Mouse (Mus musculus) heart, embryonic 10.5 days (tissue): Measurements from ENCODE around the gene Pttg1. TPM values are rescaled to one million over a fixed set of nuclear protein-coding genes. Genes with fewer than 3 reads are reported as not detected.

Source experiments
- DNase-seq: peaks from one replicate; pipeline ENCODE4 v3.0.0-alpha.2; 2017; ENCODE audit warnings: low spot score
- H3K27ac ChIP-seq: fragments of 300-500 bp; sonication (generic); 2 replicates; pipeline ENCODE4 v1.5.1; 2016; ENCODE audit warnings: mild to moderate bottlenecking
- H3K27me3 ChIP-seq: fragments of 300-500 bp; sonication (generic); 2 replicates; pipeline ENCODE4 v1.6.1; 2016; ENCODE audit warnings: mild to moderate bottlenecking; ENCODE audit not compliant: poor library complexity, insufficient read depth, severe bottlenecking
- H3K36me3 ChIP-seq: fragments of 300-500 bp; sonication (generic); 2 replicates; pipeline ENCODE4 v1.6.1; 2016; ENCODE audit warnings: mild to moderate bottlenecking, moderate library complexity
- H3K4me1 ChIP-seq: fragments of 300-500 bp; sonication (generic); 2 replicates; pipeline ENCODE4 v1.6.1; 2016; ENCODE audit warnings: mild to moderate bottlenecking
- H3K4me3 ChIP-seq: fragments of 300-500 bp; sonication (generic); 2 replicates; pipeline ENCODE4 v1.5.1; 2016; ENCODE audit warnings: mild to moderate bottlenecking, moderate library complexity
- H3K9me3 ChIP-seq: fragments of 300-500 bp; sonication (generic); 2 replicates; pipeline ENCODE4 v1.6.1; 2016; ENCODE audit warnings: mild to moderate bottlenecking, moderate library complexity
- WGBS: fragments of 180-500 bp; shearing (Covaris S2); methylation state at CpG from one replicate; pipeline ENCODE4 v1.1.7; 2016; 5-methylcytosine and 5-hydroxymethylcytosine counted together
- polyA plus RNA-seq: library from polyadenylated mRNA; unstranded; fragments of >200 nt; fragmentation: Nextera tagmentation; extraction: Ambion mirVana; gene quantifications from 2 replicates; pipeline ENCODE4 v1.2.1, GENCODE M21; 2016

Pttg1 gene
- polyA plus RNA-seq, 1 experiment from 2014 or later: 101 TPM

GRCm38 (mm10) chr11:43434024-43434407, 8.0 kb upstream of the Pttg1 start:
- Histone ChIP-seq H3K9me3 (no peaks in the 10 kb centered on the region), H3K4me1 (peaks cover 8% of the 10 kb centered on the region), H3K27me3 (no peaks in the 10 kb centered on the region), H3K36me3 (peaks cover 18% of the 10 kb centered on the region), H3K4me3 (peak overlapping the region; percentile 95), H3K27ac (peak overlapping the region; percentile 88)
- no peak for DNase-seq
- 2% methylated on average over 9 of the region's 9 CpGs for WGBS

- Histone ChIP-seq H3K9me3 (no peaks in the 10 kb centered on the region), H3K27me3 (no peaks in the 10 kb centered on the region), H3K4me3 (peak within 1 kb of the TSS; percentile 95), H3K27ac (peak within 1 kb of the TSS; percentile 88), H3K4me1 (peaks cover 8% of the 10 kb centered on the region), H3K36me3 (peaks cover 12% of the 10 kb centered on the region; the same call in 1 of the 2 replicates)
- 9% methylated on average over 38 of the region's 38 CpGs for WGBS
- peak; percentile 90 for DNase-seq
Observed at GRCm38 (mm10) chr11:43433254-43434023, 7.4 kb upstream of the Pttg1 start, which contains the start of gene Slu7. Slu7 (plus strand) TSS chr11:43433744.

GRCm38 (mm10) chr11:43426414-43426884, 398 bp upstream of the Pttg1 start:
- Histone ChIP-seq H3K9me3 (no peaks in the 10 kb centered on the region), H3K4me1 (peaks cover 15% of the 10 kb centered on the region; the same call in 1 of the 2 replicates), H3K4me3 (peak overlapping the region; percentile 68), H3K36me3 (peaks cover 19% of the 10 kb centered on the region), H3K27me3 (no peaks in the 10 kb centered on the region), H3K27ac (peak overlapping the region; percentile 89)
- WGBS: 17% methylated on average over 7 of the region's 7 CpGs
- DNase-seq: no peak

GRCm38 (mm10) chr11:43425166-43425709, 813 bp downstream of the Pttg1 start:
- Histone ChIP-seq H3K36me3 (peaks cover 23% of the 10 kb centered on the region), H3K4me3 (peak overlapping the region; percentile 68), H3K27ac (peak overlapping the region; percentile 89; the same call in 1 of the 2 replicates), H3K4me1 (peaks cover 15% of the 10 kb centered on the region; the same call in 1 of the 2 replicates), H3K27me3 (no peaks in the 10 kb centered on the region), H3K9me3 (no peaks in the 10 kb centered on the region)
- WGBS: 69% methylated on average over 9 of the region's 9 CpGs
- no peak for DNase-seq

- Histone ChIP-seq H3K27ac (no peak overlapping the region), H3K4me3 (no peak overlapping the region), H3K36me3 (peaks cover 23% of the 10 kb centered on the region), H3K27me3 (no peaks in the 10 kb centered on the region), H3K9me3 (no peaks in the 10 kb centered on the region), H3K4me1 (peaks cover 15% of the 10 kb centered on the region; the same call in 1 of the 2 replicates)
- WGBS: 73% methylated on average over 5 of the region's 5 CpGs
- DNase-seq: no peak
Observed at GRCm38 (mm10) chr11:43424386-43424785, 1.7 kb downstream of the Pttg1 start.

- peaks cover 4% of the 10 kb centered on the region; the same call in 1 of the 2 replicates for H3K36me3 ChIP-seq
- no peaks in the 10 kb centered on the region for H3K27me3 ChIP-seq
- no peak overlapping the region for H3K27ac ChIP-seq
- peaks cover 4% of the 10 kb centered on the region; the same call in 1 of the 2 replicates for H3K4me1 ChIP-seq
- no peaks in the 10 kb centered on the region for H3K9me3 ChIP-seq
- no peak for DNase-seq
- 63% methylated on average over 7 of the region's 7 CpGs for WGBS
- no peak overlapping the region for H3K4me3 ChIP-seq
Observed at GRCm38 (mm10) chr11:43417201-43417600, 8.8 kb downstream of the Pttg1 start.

GRCm38 (mm10) chr11:43412771-43413451, 13.1 kb downstream of the Pttg1 start:
- 25% methylated on average over 14 of the region's 14 CpGs for WGBS
- H3K9me3 ChIP-seq: no peaks in the 10 kb centered on the region
- no peak overlapping the region for H3K27ac ChIP-seq
- H3K27me3 ChIP-seq: no peaks in the 10 kb centered on the region
- no peak overlapping the region for H3K4me3 ChIP-seq
- peaks cover 4% of the 10 kb centered on the region; the same call in 1 of the 2 replicates for H3K4me1 ChIP-seq
- H3K36me3 ChIP-seq: no peaks in the 10 kb centered on the region
- DNase-seq: peak; percentile 81

- no peak for DNase-seq
- Histone ChIP-seq H3K27me3 (no peaks in the 10 kb centered on the region), H3K4me3 (no peak overlapping the region), H3K36me3 (no peaks in the 10 kb centered on the region), H3K27ac (no peak overlapping the region), H3K4me1 (no peaks in the 10 kb centered on the region), H3K9me3 (no peaks in the 10 kb centered on the region)
- 0% methylated on average over 1 of the region's 1 CpGs for WGBS
Observed at GRCm38 (mm10) chr11:43411413-43411812, 14.6 kb downstream of the Pttg1 start.

- Histone ChIP-seq H3K36me3 (no peaks in the 10 kb centered on the region), H3K4me3 (no peak overlapping the region), H3K27ac (no peak overlapping the region), H3K4me1 (no peaks in the 10 kb centered on the region), H3K27me3 (no peaks in the 10 kb centered on the region), H3K9me3 (no peaks in the 10 kb centered on the region)
- DNase-seq: no peak
- WGBS: 73% methylated on average over 7 of the region's 7 CpGs
Observed at GRCm38 (mm10) chr11:43410291-43410690, 15.8 kb downstream of the Pttg1 start.

GRCm38 (mm10) chr11:43408888-43409287, 17.2 kb downstream of the Pttg1 start:
- Histone ChIP-seq H3K27me3 (no peaks in the 10 kb centered on the region), H3K4me1 (no peaks in the 10 kb centered on the region), H3K9me3 (peaks cover 7% of the 10 kb centered on the region; the same call in 1 of the 2 replicates), H3K4me3 (no peak overlapping the region), H3K36me3 (no peaks in the 10 kb centered on the region), H3K27ac (no peak overlapping the region)
- DNase-seq: no peak
- 69% methylated on average over 2 of the region's 2 CpGs for WGBS

- Histone ChIP-seq H3K27me3 (no peaks in the 10 kb centered on the region), H3K4me3 (no peak overlapping the region), H3K9me3 (peaks cover 7% of the 10 kb centered on the region; the same call in 1 of the 2 replicates), H3K4me1 (no peaks in the 10 kb centered on the region), H3K27ac (no peak overlapping the region), H3K36me3 (no peaks in the 10 kb centered on the region)
- no peak for DNase-seq
- 83% methylated on average over 15 of the region's 15 CpGs for WGBS
Observed at GRCm38 (mm10) chr11:43404150-43404807, 21.8 kb downstream of the Pttg1 start.

GRCm38 (mm10) chr11:43400131-43400530, 25.9 kb downstream of the Pttg1 start:
- Histone ChIP-seq H3K36me3 (no peaks in the 10 kb centered on the region), H3K27me3 (no peaks in the 10 kb centered on the region), H3K4me1 (no peaks in the 10 kb centered on the region), H3K9me3 (peaks cover 7% of the 10 kb centered on the region; the same call in 1 of the 2 replicates), H3K27ac (no peak overlapping the region), H3K4me3 (no peak overlapping the region)
- peak; percentile 64 for DNase-seq
- WGBS: 63% methylated on average over 1 of the region's 1 CpGs
